Mouse (Mus musculus): ENCODE results near the gene Pts. TPM values are rescaled to one million over a fixed set of nuclear protein-coding genes. Genes with fewer than 3 reads are reported as not detected.
A peak's percentile ranks its signal among the peaks of the same experiment; 100 is the strongest.

Pts gene
- 82.3 and 83.6 TPM in 2 replicates for polyA plus RNA-seq (2015; fragmentation: Nextera tagmentation; extraction: Ambion mirVana)

DNA sequence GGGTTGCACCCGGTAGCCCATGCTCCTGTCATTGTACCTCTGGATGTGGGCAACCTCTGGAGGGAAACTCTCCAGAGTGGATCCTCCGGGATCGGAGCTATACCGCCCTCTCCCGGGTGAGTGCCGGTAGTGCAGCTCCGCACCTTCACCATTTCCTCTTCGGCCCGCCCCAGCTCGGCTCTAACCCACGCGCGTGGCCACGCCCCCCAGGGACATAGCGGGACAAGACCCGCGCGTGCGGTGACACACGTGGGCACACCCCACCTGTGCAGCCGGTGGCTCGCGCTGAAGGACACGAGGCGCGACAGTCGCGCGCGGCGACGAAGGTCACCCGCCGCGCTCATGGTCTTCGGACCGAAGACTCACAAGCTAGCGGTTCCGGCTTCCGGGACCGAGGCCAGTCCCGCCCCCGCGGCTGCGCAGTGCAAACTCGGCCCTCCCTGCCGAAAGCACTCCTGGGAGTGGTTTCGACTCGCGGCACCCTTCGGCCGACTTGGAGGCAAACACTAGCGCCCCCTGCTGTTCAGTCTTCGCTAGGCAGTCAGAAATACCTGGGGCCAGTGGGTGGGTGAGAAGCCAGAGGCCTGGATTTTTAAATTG, at the start of gene Pts:
TSS of gene Pts (minus strand) at position 432 of the 600 bp plus-strand sequence.
- Histone ChIP-seq H3K27me3 (no peaks in the 10 kb centered on the region), H3K4me3 (peak within 1 kb of the TSS; percentile 98), H3K9ac (peak within 1 kb of the TSS; percentile 86), H3K27ac (peak within 1 kb of the TSS; percentile 87), H3K36me3 (0 out of 2 replicates have a peak, but pooled peaks cover 4% of the 10 kb centered on the region), H3K4me2 (peak within 1 kb of the TSS; percentile 86), H3K4me1 (replicated peaks) (peaks cover 15% of the 10 kb centered on the region), H3K9me3 (replicated peaks) (no peaks in the 10 kb centered on the region)
- peak; percentile 99 for ATAC-seq (replicated peaks; ENCODE audit: insufficient number of reproducible peaks, insufficient read depth, low FRiP score, low read depth)
- WGBS: under 1% methylated on average over 54 of the region's 54 CpGs

DNA sequence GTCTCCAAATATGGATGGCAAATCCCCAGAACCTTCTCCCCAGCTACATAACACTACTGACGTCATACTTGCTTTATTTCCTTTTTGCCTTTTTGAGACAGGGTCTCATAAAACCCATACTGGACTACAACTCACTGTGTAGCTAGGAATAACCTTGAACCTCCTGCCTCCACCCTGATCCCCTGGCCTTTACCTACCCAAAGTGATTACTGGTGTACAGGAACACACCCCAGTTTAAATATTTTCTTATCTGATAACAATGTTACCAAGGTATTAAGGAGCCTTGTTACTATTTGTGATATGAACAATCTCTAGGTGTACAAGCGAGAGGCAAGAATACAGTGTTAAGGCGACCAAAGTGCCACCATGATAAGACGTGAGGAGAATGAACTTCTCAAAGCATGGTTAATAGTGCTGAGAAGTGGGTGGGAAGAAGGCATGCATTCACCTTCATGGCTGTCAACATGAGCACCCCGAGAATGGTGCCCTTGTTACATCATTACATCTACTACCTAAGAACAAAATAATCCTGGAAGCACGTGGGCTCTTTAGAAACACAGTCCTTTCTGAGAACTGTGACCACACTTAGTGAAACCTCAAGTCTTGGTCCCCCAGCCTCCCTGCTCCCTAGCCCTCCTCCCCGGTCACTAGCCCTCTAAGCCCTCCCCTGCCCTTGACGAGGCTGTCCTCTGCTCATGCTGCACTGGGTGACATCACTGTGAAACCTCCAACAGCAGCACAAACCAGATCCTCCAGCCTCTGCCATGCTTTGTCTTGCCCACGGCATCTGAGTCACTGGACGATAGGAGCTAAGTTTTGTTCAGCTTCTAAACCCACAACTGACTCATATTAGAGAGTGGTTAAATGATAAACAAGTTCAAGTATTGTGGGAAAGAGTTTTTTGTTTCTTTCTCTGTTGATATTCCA, 41.3 kb upstream of the Pts start:
- Histone ChIP-seq H3K27me3 (no peaks in the 10 kb centered on the region), H3K4me2 (no peak overlapping the region), H3K27ac (no peak overlapping the region), H3K9ac (no peak overlapping the region), H3K4me3 (no peak overlapping the region), H3K36me3 (no peaks in the 10 kb centered on the region), H3K4me1 (replicated peaks) (no peaks in the 10 kb centered on the region), H3K9me3 (replicated peaks) (no peaks in the 10 kb centered on the region)
- ATAC-seq (replicated peaks; ENCODE audit: insufficient number of reproducible peaks, insufficient read depth, low FRiP score, low read depth): no peak
- WGBS: 57% methylated on average over 10 of the region's 10 CpGs

DNA sequence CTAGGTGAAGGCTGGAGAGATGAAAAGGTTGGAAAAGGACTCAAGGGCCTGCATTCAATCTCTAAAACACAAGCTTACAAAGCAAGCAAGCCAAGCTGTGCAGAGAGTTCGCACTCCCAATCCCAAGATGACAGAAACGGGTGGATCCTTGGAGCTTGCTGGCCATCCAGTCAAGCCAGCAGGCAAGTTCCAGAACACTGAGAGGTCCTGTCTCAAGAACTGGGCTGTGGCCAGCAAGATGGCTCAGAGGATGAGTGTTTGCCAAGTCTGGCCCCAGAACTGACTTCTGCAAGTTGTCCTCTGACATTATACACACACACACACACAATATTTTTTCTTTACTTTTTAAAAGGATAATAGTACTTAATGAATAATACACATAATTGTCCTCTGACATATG, 39.4 kb upstream of the Pts start:
- no peak for ATAC-seq (replicated peaks; ENCODE audit: insufficient number of reproducible peaks, insufficient read depth, low FRiP score, low read depth)
- Histone ChIP-seq H3K27ac (no peak overlapping the region), H3K4me3 (no peak overlapping the region), H3K9ac (no peak overlapping the region), H3K4me1 (replicated peaks) (no peaks in the 10 kb centered on the region), H3K27me3 (no peaks in the 10 kb centered on the region), H3K9me3 (replicated peaks) (no peaks in the 10 kb centered on the region), H3K36me3 (no peaks in the 10 kb centered on the region), H3K4me2 (no peak overlapping the region)
- WGBS: 79% methylated on average over 2 of the region's 2 CpGs

DNA sequence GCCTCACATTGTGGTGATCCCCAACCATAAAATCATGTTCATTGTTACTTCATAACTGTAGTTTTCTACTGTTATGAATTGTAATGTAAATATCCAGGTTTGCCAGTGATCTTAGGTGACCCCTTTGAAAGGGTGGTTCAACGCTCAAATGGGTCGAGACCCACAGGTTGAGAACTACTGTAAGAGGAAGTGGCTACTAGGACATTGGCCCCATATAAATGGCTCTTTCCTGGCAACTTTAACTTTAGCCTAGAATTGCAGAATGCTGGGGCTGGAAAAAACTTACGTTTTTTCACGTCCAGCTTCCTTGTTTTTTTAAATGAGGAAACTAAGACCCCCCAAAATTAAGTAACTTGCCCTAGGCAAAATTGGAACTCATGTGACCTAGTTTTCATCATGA, 38.8 kb upstream of the Pts start:
- ATAC-seq (replicated peaks; ENCODE audit: insufficient number of reproducible peaks, insufficient read depth, low FRiP score, low read depth): no peak
- Histone ChIP-seq H3K36me3 (no peaks in the 10 kb centered on the region), H3K4me1 (replicated peaks) (no peaks in the 10 kb centered on the region), H3K9ac (no peak overlapping the region), H3K4me2 (no peak overlapping the region), H3K9me3 (replicated peaks) (no peaks in the 10 kb centered on the region), H3K27me3 (no peaks in the 10 kb centered on the region), H3K4me3 (no peak overlapping the region), H3K27ac (no peak overlapping the region)
- WGBS: 77% methylated on average over 4 of the region's 4 CpGs

DNA sequence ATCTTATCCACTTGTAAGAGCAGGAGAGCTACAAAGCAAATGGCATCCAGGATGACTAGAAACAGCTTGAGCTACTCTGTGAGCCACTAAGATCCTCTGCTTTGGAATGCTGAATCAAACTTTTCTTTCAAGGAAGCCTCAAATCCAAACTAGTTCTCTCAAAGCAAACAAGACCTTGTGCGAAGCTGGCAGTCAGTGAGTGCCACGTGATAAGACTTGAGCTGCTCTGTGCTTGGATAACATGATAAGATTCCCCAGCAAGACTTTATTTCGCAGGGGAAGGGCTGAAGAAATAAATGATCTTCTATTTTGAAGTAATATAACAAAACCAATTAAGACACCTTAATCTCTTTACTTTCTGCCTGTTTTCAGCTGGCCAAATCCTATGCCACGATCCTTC, 37.4 kb upstream of the Pts start:
- WGBS: 37% methylated on average over 4 of the region's 4 CpGs
- no peak for ATAC-seq (replicated peaks; ENCODE audit: insufficient number of reproducible peaks, insufficient read depth, low FRiP score, low read depth)
- H3K27ac ChIP-seq: no peak overlapping the region
- H3K9me3 ChIP-seq (replicated peaks): no peaks in the 10 kb centered on the region
- no peaks in the 10 kb centered on the region for H3K27me3 ChIP-seq
- no peak overlapping the region for H3K4me3 ChIP-seq
- H3K4me2 ChIP-seq: no peak overlapping the region
- no peaks in the 10 kb centered on the region for H3K36me3 ChIP-seq
- no peaks in the 10 kb centered on the region for H3K4me1 ChIP-seq (replicated peaks)
- no peak overlapping the region for H3K9ac ChIP-seq

DNA sequence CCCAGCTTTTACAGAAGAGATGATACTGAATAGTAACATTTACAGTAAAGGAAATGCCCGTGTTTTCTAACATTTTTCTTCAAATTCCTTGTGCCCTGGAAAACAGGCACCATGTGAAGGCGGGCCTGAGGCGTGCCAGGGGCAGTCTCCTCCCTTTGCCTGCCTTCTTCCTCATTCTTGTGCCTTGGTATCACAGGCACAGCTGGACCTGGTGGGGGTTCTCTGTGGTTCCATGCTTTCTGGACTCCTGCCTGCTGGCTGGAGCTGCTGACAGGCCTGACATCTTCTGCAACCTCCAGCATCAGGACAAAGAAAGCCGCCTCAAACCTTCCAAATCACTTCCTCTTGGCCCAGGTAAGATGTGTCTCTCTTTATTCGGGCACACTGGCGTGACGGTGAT, 36.6 kb upstream of the Pts start:
- Histone ChIP-seq H3K36me3 (no peaks in the 10 kb centered on the region), H3K4me3 (no peak overlapping the region), H3K9ac (no peak overlapping the region), H3K27me3 (no peaks in the 10 kb centered on the region), H3K9me3 (replicated peaks) (no peaks in the 10 kb centered on the region), H3K27ac (no peak overlapping the region), H3K4me1 (replicated peaks) (no peaks in the 10 kb centered on the region), H3K4me2 (no peak overlapping the region)
- 57% methylated on average over 7 of the region's 7 CpGs for WGBS
- ATAC-seq (replicated peaks; ENCODE audit: insufficient number of reproducible peaks, insufficient read depth, low FRiP score, low read depth): no peak

DNA sequence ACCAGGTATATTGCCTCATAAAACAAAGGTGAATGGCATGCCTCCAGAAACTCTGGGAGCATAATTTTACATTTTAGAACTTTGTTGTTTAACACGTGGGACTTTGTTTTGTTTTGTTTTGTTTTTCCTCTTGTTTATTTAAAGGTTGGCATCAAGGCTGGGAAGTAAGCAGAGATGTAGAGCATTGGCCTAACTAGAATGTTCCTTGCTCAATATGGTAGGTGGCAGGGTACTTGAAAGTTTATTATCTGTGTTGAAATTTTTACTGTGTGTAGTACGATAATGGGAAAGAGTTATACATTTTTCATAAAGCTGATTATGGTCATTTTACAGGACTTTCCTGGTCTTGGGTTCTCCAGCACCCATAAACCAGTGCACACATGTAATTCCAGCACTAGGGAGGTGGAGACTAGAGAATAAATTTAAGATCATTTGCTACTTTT, 33.4 kb upstream of the Pts start:
- WGBS: 73% methylated on average over 2 of the region's 2 CpGs
- ATAC-seq (replicated peaks; ENCODE audit: insufficient number of reproducible peaks, insufficient read depth, low FRiP score, low read depth): no peak
- no peaks in the 10 kb centered on the region for H3K4me1 ChIP-seq (replicated peaks)
- H3K4me2 ChIP-seq: no peak overlapping the region
- H3K36me3 ChIP-seq: no peaks in the 10 kb centered on the region
- no peak overlapping the region for H3K4me3 ChIP-seq
- H3K27ac ChIP-seq: no peak overlapping the region
- no peak overlapping the region for H3K9ac ChIP-seq
- 0 out of 2 replicates have a peak, but pooled peaks cover 3% of the 10 kb centered on the region for H3K27me3 ChIP-seq
- no peaks in the 10 kb centered on the region for H3K9me3 ChIP-seq (replicated peaks)

DNA sequence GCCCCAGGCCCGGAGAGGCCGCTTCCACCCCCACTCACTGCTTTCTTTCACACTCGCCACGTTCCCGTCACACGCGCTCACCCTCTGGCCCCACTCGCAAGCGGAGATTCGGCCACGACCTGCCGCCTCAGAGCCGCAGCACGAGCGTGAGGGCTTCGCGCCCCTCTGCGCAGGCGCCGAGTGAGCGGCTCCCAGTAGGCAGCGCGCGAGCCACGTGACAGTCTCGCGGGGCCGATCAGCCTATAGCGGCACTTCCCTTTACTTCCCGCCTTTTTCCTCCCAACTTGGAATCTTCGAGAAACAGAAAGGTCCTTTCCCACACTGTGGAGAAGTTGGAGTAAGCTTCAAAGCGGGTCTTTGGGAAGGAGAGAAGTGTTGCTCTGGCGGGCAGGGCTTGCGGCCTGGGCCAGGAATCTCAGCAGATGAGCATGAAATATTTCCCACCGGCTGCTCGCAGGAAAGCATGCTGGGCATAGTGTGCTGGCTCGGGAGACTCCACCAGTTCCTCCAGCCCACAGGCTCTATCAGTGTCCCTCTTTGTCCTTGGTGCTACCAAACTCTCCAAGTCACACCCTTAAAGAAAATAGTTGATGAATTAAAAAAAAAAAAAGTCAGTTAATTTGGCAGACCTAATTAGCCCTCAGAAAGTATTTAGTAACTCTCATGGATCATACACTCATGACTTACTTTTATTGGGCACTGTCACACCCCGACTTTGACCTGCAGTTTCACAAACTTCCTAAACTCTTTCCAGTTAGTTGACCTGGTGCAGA, 32.8 kb upstream of the Pts start, which contains the start of gene Tex12:
TSS of gene Tex12 (minus strand) at position 181 of the 773 bp plus-strand sequence.
- WGBS: 84% methylated on average over 38 of the region's 38 CpGs
- no peaks in the 10 kb centered on the region for H3K9me3 ChIP-seq (replicated peaks)
- no peak within 1 kb of the TSS for H3K4me3 ChIP-seq
- H3K4me2 ChIP-seq: no peak within 1 kb of the TSS
- no peak within 1 kb of the TSS for H3K9ac ChIP-seq
- no peak within 1 kb of the TSS for H3K27ac ChIP-seq
- H3K4me1 ChIP-seq (replicated peaks): no peaks in the 10 kb centered on the region
- ATAC-seq (replicated peaks; ENCODE audit: insufficient number of reproducible peaks, insufficient read depth, low FRiP score, low read depth): no peak
- no peaks in the 10 kb centered on the region for H3K36me3 ChIP-seq
- 0 out of 2 replicates have a peak, but pooled peaks cover 3% of the 10 kb centered on the region for H3K27me3 ChIP-seq

DNA sequence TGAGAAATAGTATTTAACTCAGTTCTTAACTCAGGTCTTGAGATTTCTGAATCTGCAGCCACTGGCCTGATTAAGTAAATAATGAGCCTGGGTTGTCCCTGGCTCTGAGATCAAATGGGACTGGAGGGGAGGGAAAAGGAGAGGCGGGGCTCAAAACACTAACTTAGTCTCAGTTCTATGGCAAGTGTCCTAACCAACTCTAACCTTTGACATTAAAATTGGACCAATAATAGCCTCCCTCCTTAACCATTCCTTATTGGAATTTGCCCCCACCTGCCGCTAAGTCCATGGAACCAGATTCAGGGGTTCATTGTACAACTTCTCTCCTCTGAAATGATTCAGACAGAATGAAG, 26.5 kb upstream of the Pts start, which contains the start of gene Bco2:
TSS of gene Bco2 (minus strand) at position 88 of the 353 bp plus-strand sequence.
- Histone ChIP-seq H3K36me3 (no peaks in the 10 kb centered on the region), H3K4me1 (replicated peaks) (0 out of 2 replicates have a peak, but pooled peaks cover 2% of the 10 kb centered on the region), H3K4me3 (no peak within 1 kb of the TSS), H3K27me3 (0 out of 2 replicates have a peak, but pooled peaks cover 3% of the 10 kb centered on the region), H3K9me3 (replicated peaks) (no peaks in the 10 kb centered on the region), H3K9ac (no peak within 1 kb of the TSS), H3K4me2 (peak within 1 kb of the TSS; percentile 36; the same call in 1 of the 2 replicates), H3K27ac (no peak within 1 kb of the TSS; the same call in 1 of the 2 replicates)
- no peak for ATAC-seq (replicated peaks; ENCODE audit: insufficient number of reproducible peaks, insufficient read depth, low FRiP score, low read depth)
- 49% methylated on average over 2 of the region's 2 CpGs for WGBS

DNA sequence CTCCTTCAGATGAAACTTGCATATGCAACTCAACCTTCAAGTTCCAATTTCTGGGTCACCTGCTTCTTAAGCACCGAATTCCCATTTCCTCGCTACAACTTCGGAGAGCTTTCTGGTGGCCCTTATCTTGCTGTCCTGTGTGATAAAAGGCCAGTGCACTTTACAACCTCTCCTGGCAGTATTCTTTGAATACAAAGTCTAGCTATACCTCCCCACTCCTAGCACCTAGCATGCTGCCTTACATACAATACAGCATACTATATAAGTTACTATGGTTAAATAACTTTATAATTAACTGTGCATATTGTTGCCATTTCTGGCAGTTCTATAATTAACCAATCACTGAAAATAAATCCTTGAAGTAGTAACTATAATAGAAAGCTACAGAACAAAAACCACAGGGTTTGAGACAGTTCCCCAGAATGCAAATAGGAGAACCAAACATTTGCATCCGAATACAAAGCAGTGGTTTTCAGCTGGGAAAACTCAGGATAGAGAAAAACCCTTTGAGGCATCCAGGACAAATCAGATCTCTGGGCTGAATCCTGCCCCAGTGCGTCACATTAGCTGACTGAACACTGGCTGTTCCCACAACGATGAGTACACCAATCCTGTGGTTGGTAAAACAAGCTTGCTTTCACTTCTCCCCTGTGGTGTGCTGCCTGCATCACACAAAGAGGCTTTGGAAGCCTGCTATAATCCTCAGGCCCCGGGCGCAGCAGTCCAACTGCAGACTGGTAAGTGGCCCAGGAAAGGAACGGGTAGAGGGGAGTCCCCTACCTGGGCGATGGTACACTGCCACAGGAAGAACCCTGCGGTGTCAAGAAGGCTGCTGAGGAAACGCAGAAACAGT, 25.9 kb upstream of the Pts start, which contains the start of gene Il18:
TSS of gene Il18 (plus strand) at position 587 of the 853 bp plus-strand sequence.
- Histone ChIP-seq H3K4me3 (no peak within 1 kb of the TSS), H3K9ac (no peak within 1 kb of the TSS), H3K36me3 (no peaks in the 10 kb centered on the region), H3K27ac (no peak within 1 kb of the TSS; the same call in 1 of the 2 replicates), H3K9me3 (replicated peaks) (no peaks in the 10 kb centered on the region), H3K27me3 (0 out of 2 replicates have a peak, but pooled peaks cover 3% of the 10 kb centered on the region), H3K4me1 (replicated peaks) (0 out of 2 replicates have a peak, but pooled peaks cover 2% of the 10 kb centered on the region), H3K4me2 (peak within 1 kb of the TSS; percentile 36; the same call in 1 of the 2 replicates)
- WGBS: 20% methylated on average over 12 of the region's 12 CpGs
- ATAC-seq (replicated peaks; ENCODE audit: insufficient number of reproducible peaks, insufficient read depth, low FRiP score, low read depth): no peak

Data from heart, embryonic 15.5 days (tissue).